23 mouse cellular contexts compared by ENCODE assay signal in genomic region chr3:55489231-55489990, GRCm38 (mm10). TPM values are rescaled to one million over a fixed set of nuclear protein-coding genes. Genes with fewer than 3 reads are reported as not detected.
DNase-seq lines count a peak whose midpoint lies in the region; ATAC-seq and TF ChIP-seq lines count a peak whose summit lies in the region.
"Had no signal": no experiment of that assay in that cellular context is flagged by ENCODE, and none has a peak within 500 bp of the region (broad histone marks: within the 10 kb centered on the region; RNA-seq: fewer than 3 reads in every experiment).

No protein-coding gene starts in this region.

- H3K4me1 ChIP-seq in heart, adult 2 months (ENCODE audit: control insufficient read depth, insufficient read depth, low read length): no peaks in the 10 kb centered on the region
- no peaks in the 10 kb centered on the region for H3K4me1 ChIP-seq in midbrain, postnatal 0 days (ENCODE audit: insufficient read depth, low read length)
- H3K4me1 ChIP-seq in midbrain, embryonic 11.5 days (ENCODE audit: control insufficient read depth, insufficient read depth, low read length): no peaks in the 10 kb centered on the region
- H3K4me1 ChIP-seq: heart, embryonic 13.5 days; liver, embryonic 12.5 days; midbrain, embryonic 10.5 days had no signal

- no peaks in the 10 kb centered on the region for H3K79me2 ChIP-seq in heart, adult 2 months (replicated peaks; ENCODE audit: control insufficient read depth, insufficient read depth, low read length)

- no peak overlapping the region for H3K9ac ChIP-seq in heart, adult 2 months (ENCODE audit: low read depth, low read length)
- no peak overlapping the region for H3K9ac ChIP-seq in midbrain, postnatal 0 days (replicated peaks; ENCODE audit: low read length, poor library complexity, severe bottlenecking)
- no peak overlapping the region for H3K9ac ChIP-seq in midbrain, embryonic 11.5 days (ENCODE audit: low read length)
- H3K9ac ChIP-seq: forebrain, embryonic 12.5 days; heart, embryonic 13.5 days; liver, embryonic 12.5 days; lung, embryonic 14.5 days had no signal

- intact Hi-C loops in heart, adult 2 months (cut with DNase I): no loop called here

- TF ChIP-seq EP300 in heart, adult 2 months (IDR thresholded peaks at IDR 0.05; ENCODE audit: insufficient read depth, low read depth, low read length): no peak

- DNase-seq in heart, adult 11 months: peak; percentile 65
- no peak for DNase-seq in heart, adult 2 months
- peak; percentile 17 for DNase-seq in midbrain, postnatal 0 days (ENCODE audit: low spot score)
- DNase-seq in midbrain, embryonic 11.5 days (ENCODE audit: low spot score, missing footprints): no peak
- peak; percentile 83 to 87 for DNase-seq in cerebellum, postnatal 36 days
- no peak for DNase-seq in adrenal gland, postnatal 36 days
- DNase-seq in T-cell, adult 2 months (ENCODE audit: low spot score): no peak
- DNase-seq: adrenal gland, postnatal 10 days; lung, embryonic 14.5 days; lung, postnatal 4 days; right cerebral cortex, postnatal 25 days; thymus, postnatal 4 days had no signal

- no peaks in the 10 kb centered on the region for H3K9me3 ChIP-seq in midbrain, postnatal 0 days (ENCODE audit: low read length)
- H3K9me3 ChIP-seq in midbrain, embryonic 11.5 days (ENCODE audit: control insufficient read depth, low read length): no peaks in the 10 kb centered on the region; the same call in 1 of the 2 replicates
- H3K9me3 ChIP-seq: forebrain, embryonic 12.5 days; heart, embryonic 13.5 days; liver, embryonic 12.5 days; midbrain, embryonic 10.5 days had no signal

- H3K4me2 ChIP-seq in midbrain, postnatal 0 days (ENCODE audit: low read depth, low read length, poor library complexity, severe bottlenecking): no peak overlapping the region
- no peak overlapping the region for H3K4me2 ChIP-seq in midbrain, embryonic 11.5 days
- H3K4me2 ChIP-seq: forebrain, embryonic 12.5 days; heart, embryonic 13.5 days; liver, embryonic 12.5 days; lung, embryonic 14.5 days had no signal

- no peak for ATAC-seq in midbrain, postnatal 0 days (ENCODE audit: low FRiP score)
- ATAC-seq in midbrain, embryonic 11.5 days (ENCODE audit: low FRiP score): no peak
- ATAC-seq: liver, embryonic 12.5 days had no signal

- 80% methylated on average over 12 of the region's 12 CpGs for WGBS in heart, adult 2 months
- 73% methylated on average over 12 of the region's 12 CpGs for WGBS in midbrain, postnatal 0 days
- 83% methylated on average over 12 of the region's 12 CpGs for WGBS in midbrain, embryonic 11.5 days

- H3K36me3 ChIP-seq in heart, adult 2 months (ENCODE audit: control insufficient read depth, insufficient read depth, low read length): no peaks in the 10 kb centered on the region
- peaks cover 25% of the 10 kb centered on the region; the same call in 1 of the 2 replicates for H3K36me3 ChIP-seq in midbrain, postnatal 0 days (ENCODE audit: insufficient read depth, low read length)
- H3K36me3 ChIP-seq in midbrain, embryonic 11.5 days (ENCODE audit: control insufficient read depth, insufficient read depth, low read length): no peaks in the 10 kb centered on the region
- H3K36me3 ChIP-seq: heart, embryonic 13.5 days; liver, embryonic 12.5 days had no signal

- no peak overlapping the region for H3K4me3 ChIP-seq in heart, adult 2 months
- H3K4me3 ChIP-seq in midbrain, postnatal 0 days (ENCODE audit: low read depth, low read length): no peak overlapping the region
- H3K4me3 ChIP-seq in midbrain, embryonic 11.5 days (ENCODE audit: low read depth, low read length): no peak overlapping the region
- H3K4me3 ChIP-seq: forebrain, embryonic 12.5 days; heart, embryonic 13.5 days; liver, embryonic 12.5 days; midbrain, embryonic 10.5 days had no signal

- no peak for TF ChIP-seq CTCF in heart, adult 2 months (IDR thresholded peaks at IDR 0.05)
- TF ChIP-seq CTCF in midbrain, postnatal 0 days (IDR thresholded peaks at IDR 0.05): no peak

- TF ChIP-seq POLR2A in heart, adult 2 months (IDR thresholded peaks at IDR 0.05; ENCODE audit: insufficient read depth, low read depth, low read length): no peak

- H3K27ac ChIP-seq in heart, adult 2 months: no peak overlapping the region
- no peak overlapping the region for H3K27ac ChIP-seq in midbrain, postnatal 0 days (ENCODE audit: low read depth, low read length)
- H3K27ac ChIP-seq in midbrain, embryonic 11.5 days (ENCODE audit: low read depth, low read length): no peak overlapping the region
- H3K27ac ChIP-seq: forebrain, embryonic 12.5 days; heart, embryonic 13.5 days; liver, embryonic 12.5 days; midbrain, embryonic 10.5 days had no signal

- no peaks in the 10 kb centered on the region for H3K27me3 ChIP-seq in heart, adult 2 months (ENCODE audit: control insufficient read depth, insufficient read depth, low read length)
- no peaks in the 10 kb centered on the region for H3K27me3 ChIP-seq in midbrain, postnatal 0 days (ENCODE audit: insufficient read depth, low read length)
- no peaks in the 10 kb centered on the region for H3K27me3 ChIP-seq in midbrain, embryonic 11.5 days (ENCODE audit: control insufficient read depth, insufficient read depth, low read length)
- H3K27me3 ChIP-seq: forebrain, embryonic 12.5 days; heart, embryonic 13.5 days; liver, embryonic 12.5 days had no signal

RNA-seq across cellular contexts. Expression of gene Gm21954, which starts 17.4 kb away (rescaled TPM):
- total RNA-seq in heart, adult 2 months (2021): not detected
- polyA plus RNA-seq in heart, adult 2 months (2012; rRNA removed): not detected in 2 replicates
- not detected in 2 replicates for total RNA-seq in midbrain, postnatal 0 days (2014; rRNA removed)
- polyA plus RNA-seq in midbrain, postnatal 0 days (2015; fragmentation: Nextera tagmentation; extraction: Ambion mirVana): not detected in 2 replicates
- not detected in 2 replicates for polyA plus RNA-seq in midbrain, embryonic 11.5 days (2014; fragmentation: Nextera tagmentation; extraction: Ambion mirVana)
- total RNA-seq in adrenal gland, postnatal 36 days (2021): not detected
- total RNA-seq: adrenal gland, postnatal 10 days; hematopoietic stem cell, adult 5-6 weeks; layer of hippocampus, postnatal 10 days had no signal
- polyA plus RNA-seq: forebrain, embryonic 12.5 days; gonadal fat pad, adult 2 months; heart, embryonic 13.5 days; intestine, embryonic 14.5 days; kidney, embryonic 14.5 days; limb, embryonic 11.5 days; liver, embryonic 12.5 days; lung, embryonic 14.5 days; midbrain, embryonic 10.5 days; neural tube, embryonic 14.5 days had no signal

Comparison
In these comparisons a context has a peak if more than half of its experiments do, and no peak if none do; other contexts are left out.
1. DNase-seq: peak in heart, adult 11 months (single experiment), midbrain, postnatal 0 days (single experiment) and cerebellum, postnatal 36 days (2 of 2); none in heart, adult 2 months (0 of 2), midbrain, embryonic 11.5 days (single experiment), adrenal gland, postnatal 36 days (0 of 2) and T-cell, adult 2 months (single experiment).